Mouse (Mus musculus) thymus, postnatal 25 days (tissue): ENCODE data around the gene Bcr.
"Not testable (repeated sequence)": the region's sequence is repeated elsewhere in the genome, so short reads cannot be mapped to it uniquely, and the experiment has no call there.

Source experiments
- DNase-seq: peaks from one replicate; pipeline ENCODE4 v3.0.0; 2022

Bcr gene

GRCm38 (mm10) chr10:75060217-75060842 is at the start of gene Bcr:
Gene Bcr (plus strand): TSS chr10:75060592.
- peak; percentile 73 for DNase-seq

- no peak for DNase-seq
Observed at GRCm38 (mm10) chr10:75010704-75011103, 49.7 kb upstream of the Bcr start.

- no peak for DNase-seq
Observed at GRCm38 (mm10) chr10:75015465-75015864, 44.9 kb upstream of the Bcr start.

GRCm38 (mm10) chr10:75016481-75016880 is 43.9 kb upstream of the Bcr start:
- DNase-seq = no peak

GRCm38 (mm10) chr10:75020271-75020670 is 40.1 kb upstream of the Bcr start:
- DNase-seq = no peak

- peak; percentile 70 for DNase-seq
Observed at GRCm38 (mm10) chr10:75021138-75021537, 39.3 kb upstream of the Bcr start.

- no peak for DNase-seq
Observed at GRCm38 (mm10) chr10:75026491-75026890, 33.9 kb upstream of the Bcr start.

- DNase-seq = no peak
Observed at GRCm38 (mm10) chr10:75028743-75029142, 31.6 kb upstream of the Bcr start.

- no peak for DNase-seq
Observed at GRCm38 (mm10) chr10:75029677-75030076, 30.7 kb upstream of the Bcr start.

- no peak for DNase-seq
Observed at GRCm38 (mm10) chr10:75030234-75030633, 30.2 kb upstream of the Bcr start.

- DNase-seq = no peak
Observed at GRCm38 (mm10) chr10:75031345-75032114, 28.9 kb upstream of the Bcr start.

- DNase-seq = no peak
Observed at GRCm38 (mm10) chr10:75032395-75032794, 28.0 kb upstream of the Bcr start, which contains the start of gene Rsph14. Gene Rsph14 (minus strand): TSS chr10:75032586.

GRCm38 (mm10) chr10:75036883-75037379 is 23.5 kb upstream of the Bcr start, which contains the start of gene Rab36:
Gene Rab36 (plus strand): TSS chr10:75037058.
- peak; percentile 80 for DNase-seq

GRCm38 (mm10) chr10:75042060-75042459 is 18.3 kb upstream of the Bcr start:
- not testable (repeated sequence) for DNase-seq

GRCm38 (mm10) chr10:75044459-75044858 is 15.9 kb upstream of the Bcr start:
- DNase-seq = no peak

- DNase-seq = no peak
Observed at GRCm38 (mm10) chr10:75045831-75046230, 14.6 kb upstream of the Bcr start.

- DNase-seq = no peak
Observed at GRCm38 (mm10) chr10:75048711-75049110, 11.7 kb upstream of the Bcr start.

GRCm38 (mm10) chr10:75051364-75052074 is 8.9 kb upstream of the Bcr start:
- DNase-seq = no peak

GRCm38 (mm10) chr10:75052902-75053301 is 7.5 kb upstream of the Bcr start:
- no peak for DNase-seq

- no peak for DNase-seq
Observed at GRCm38 (mm10) chr10:75053655-75054054, 6.7 kb upstream of the Bcr start.

GRCm38 (mm10) chr10:75054125-75054524 is 6.3 kb upstream of the Bcr start:
- DNase-seq = no peak

GRCm38 (mm10) chr10:75055672-75056071 is 4.7 kb upstream of the Bcr start:
- no peak for DNase-seq

GRCm38 (mm10) chr10:75056255-75056654 is 4.1 kb upstream of the Bcr start:
- no peak for DNase-seq
